Mouse (Mus musculus): ENCODE results near the gene Slc25a45. TPM values are rescaled to one million over a fixed set of nuclear protein-coding genes. Genes with fewer than 3 reads are reported as not detected.
"Not testable (repeated sequence)": the region's sequence is repeated elsewhere in the genome, so short reads cannot be mapped to it uniquely, and the experiment has no call there.

Slc25a45 gene
- total RNA-seq, 4 experiments from 2014 or later = 12.8 to 21.7 (median 17.5) TPM

DNA sequence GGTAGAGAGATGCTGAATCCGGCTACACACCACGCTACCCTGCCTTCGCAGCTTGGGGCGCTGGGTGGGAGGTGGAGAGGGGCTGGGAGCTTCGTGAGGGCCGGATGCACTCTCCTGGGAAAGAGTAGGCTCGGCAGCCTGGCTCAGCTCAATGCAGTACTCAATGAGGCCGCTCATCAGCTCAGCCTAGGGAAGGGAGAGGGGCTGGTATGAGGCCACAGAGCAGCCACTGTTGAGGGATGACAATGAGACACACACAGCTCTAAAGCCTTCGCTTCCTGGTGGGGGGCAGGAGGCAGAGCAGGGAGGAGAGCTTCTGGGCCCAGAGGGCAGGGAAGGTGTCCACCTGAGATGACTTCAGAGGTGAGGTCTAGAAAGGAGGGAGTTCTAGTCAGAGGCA is 21.0 kb upstream of the Slc25a45 start:
- no peak for DNase-seq

DNA sequence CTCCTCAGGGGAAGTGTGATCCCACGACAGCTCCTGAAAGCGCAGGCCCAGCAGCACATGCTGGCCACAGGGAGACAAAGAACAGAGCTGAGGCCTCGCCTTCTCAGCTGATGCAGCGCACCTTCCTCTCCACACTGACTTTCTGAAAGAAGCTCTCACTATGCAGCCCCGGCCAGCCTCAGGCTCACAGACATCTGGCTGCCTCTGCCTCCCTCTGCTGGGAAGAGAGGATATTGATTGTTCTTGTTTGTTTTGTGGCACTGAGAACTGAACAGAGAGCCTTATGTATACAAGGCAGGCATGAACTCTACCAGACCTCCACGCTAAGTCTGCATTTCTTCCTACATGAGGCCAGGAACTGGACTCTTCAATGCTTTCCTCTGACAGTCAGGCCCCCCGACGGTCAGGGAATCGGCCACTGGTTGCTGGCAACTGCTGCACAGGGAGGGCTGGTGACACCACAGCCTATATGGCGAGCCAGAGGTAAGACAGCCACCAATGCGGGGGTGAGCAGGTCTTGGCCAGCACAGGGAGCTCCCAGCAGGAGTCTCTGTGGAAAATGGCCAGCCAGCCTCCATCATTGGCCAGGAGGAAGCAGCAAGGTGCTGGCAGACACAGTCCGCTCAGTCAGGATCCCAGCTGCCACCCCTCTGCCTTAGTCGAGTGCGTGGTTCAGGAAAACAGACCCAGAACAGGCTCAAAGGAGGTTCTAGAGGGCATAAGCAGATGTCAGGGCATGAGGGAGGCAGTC is 15.1 kb upstream of the Slc25a45 start:
- DNase-seq = no peak

DNA sequence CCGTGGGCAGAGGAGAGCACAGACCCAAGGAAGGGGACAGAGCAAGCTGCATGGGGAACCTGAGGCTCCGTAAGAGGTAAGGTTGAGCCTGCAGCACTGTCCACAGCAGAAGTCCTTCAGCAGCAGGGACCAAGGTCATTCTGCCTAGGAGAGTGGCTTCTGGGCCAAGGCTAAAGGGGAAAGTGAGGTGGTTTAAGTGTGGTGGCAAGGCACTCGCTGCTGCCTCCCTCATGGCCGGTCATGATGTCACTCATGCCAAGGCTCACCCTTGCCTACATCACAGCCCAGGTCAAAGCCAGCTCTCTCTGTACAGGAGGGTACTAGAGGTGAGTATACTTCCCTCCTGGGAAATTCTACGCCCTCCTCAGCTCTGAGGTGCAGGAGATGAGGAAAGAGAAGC is 13.8 kb upstream of the Slc25a45 start:
- no peak for DNase-seq

DNA sequence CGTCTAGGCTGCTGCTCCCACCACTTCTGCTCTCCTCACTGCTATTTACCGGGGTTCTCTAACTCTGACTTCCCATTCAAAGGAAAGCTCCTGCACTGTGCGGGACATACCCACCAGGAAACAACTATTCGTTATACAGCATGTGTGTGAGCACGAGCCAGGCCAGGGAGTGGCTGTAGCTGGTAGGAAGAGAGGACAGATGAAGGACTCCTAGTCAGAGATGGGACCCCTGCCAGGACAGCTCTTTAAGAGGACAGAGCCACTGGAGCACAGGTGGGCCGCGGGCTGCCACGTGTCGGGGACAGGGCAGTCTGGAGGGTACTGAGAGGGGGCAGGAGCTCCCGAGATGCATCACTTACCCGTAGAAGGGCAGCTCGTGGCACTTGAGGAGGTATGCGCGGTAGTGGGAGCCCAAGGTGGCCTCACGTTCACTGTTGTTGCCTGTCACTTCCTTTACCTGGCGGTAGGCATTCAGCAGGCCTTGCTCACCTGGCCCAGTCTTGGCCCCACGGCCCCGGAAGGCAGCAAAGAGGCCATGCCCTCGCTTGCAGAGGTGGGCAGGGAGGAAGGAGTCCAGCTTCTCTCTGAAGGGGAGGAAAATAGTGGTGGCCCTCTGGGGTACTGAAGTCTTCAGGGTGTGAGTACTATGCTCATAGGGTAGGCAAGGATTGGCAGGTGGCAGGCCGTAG is 12.8 kb upstream of the Slc25a45 start:
- DNase-seq = no peak

DNA sequence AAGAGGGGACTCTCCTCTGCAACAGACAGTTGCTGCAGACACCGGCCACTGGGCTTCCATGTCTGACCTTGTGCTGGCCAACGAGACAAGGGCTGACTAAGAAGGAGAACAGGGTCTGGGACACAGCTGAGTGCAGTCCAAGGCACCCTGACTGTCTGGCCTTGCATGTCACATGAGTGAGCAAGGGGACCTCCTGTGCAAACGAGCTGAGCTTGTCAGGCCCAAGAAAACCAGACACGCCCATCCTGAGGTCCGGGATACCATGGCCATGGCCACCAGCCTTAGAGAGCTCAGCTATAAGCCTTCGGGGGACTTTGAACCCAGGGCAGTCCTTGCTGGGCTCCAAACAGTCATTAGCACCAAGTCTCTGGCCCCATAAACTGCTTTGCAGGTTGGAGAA is 9.5 kb upstream of the Slc25a45 start:
- DNase-seq = peak; percentile 72

DNA sequence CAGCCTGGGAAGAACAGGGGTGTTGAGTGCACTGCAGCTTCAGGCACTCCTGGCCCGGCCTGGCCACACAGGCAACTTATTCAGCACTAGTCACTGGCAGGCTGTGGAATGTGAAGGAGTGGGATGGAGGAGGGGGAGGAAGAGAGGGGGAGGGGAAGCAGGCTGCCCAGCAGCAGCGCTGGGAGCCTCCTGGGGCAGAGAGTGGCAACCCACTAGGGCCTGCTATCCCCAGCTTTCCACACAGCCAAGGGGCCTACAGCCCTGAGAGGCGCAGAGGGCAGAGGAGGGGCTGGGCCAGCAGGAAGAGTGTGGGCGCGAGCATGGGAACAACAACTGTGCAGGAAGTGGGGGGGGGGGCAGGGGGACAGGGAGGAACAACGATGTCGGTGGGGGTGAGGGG is 6.3 kb upstream of the Slc25a45 start:
- no peak for DNase-seq

DNA sequence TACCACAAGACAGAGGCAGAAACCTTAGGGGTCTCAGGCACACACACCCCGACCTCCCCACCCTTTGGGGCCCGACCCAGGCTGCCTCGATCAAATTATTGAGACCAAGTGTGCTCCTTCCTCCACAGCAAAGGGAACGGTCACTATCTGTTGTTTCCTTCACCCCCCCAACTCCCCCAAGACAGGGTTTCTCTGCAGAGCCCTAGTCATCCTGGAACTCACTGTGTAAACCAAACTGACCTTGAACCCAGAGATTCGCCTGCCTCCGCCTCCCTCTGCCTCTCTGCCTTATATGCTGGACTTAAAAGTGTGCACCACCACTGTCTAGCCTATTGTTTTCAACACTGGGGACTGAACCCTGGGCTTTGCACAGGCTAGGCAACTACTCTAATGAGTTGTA is 5.9 kb upstream of the Slc25a45 start:
- DNase-seq = no peak

DNA sequence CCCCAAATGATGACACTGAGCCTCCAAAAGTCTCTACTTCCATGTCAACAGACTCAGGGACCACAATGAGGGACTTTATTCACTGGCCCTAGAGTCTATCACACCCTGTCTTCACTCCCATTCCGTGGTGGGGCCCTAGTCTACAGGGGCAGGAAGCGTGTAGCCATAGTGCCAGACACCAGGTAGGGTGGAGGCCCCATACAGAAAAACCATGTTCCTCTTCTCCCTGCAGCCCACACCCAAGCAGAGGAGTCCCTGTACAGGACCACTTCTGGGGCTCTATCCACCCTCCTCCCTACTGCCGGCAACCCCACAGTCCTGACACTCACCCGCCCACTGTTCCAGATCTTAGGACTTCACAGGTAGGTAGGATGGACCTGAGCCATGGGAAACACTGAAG is 5.1 kb upstream of the Slc25a45 start:
- no peak for DNase-seq

DNA sequence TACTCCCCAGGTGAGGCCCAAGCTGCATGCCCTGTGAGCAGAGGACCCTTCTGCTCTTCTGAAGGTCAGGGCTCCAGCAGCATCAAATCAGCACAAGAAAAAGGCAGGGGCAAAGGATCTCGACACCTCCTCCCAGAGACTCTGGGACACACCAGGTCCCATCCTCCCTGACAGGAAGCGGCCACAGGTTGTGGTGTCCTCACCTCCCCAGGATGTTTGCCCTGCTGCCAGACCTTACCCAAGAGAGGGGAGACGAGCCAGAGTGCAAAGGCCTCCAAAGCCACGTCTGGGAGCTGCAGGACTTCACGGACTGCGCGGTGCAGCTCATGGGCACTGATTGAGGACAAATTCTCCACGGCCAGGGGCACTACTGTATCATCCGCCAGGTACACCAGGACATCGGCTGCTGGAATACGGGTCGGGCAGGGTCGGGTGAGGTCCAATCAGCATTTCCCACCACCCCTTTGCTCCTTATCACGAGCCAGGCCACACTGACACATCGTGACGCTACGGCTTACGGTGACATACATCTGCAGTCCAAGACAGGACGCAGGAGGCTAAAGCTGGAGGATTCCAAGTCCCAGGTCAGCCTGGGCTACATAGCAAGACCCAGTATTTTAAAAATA is 4.6 kb upstream of the Slc25a45 start:
- DNase-seq = no peak

DNA sequence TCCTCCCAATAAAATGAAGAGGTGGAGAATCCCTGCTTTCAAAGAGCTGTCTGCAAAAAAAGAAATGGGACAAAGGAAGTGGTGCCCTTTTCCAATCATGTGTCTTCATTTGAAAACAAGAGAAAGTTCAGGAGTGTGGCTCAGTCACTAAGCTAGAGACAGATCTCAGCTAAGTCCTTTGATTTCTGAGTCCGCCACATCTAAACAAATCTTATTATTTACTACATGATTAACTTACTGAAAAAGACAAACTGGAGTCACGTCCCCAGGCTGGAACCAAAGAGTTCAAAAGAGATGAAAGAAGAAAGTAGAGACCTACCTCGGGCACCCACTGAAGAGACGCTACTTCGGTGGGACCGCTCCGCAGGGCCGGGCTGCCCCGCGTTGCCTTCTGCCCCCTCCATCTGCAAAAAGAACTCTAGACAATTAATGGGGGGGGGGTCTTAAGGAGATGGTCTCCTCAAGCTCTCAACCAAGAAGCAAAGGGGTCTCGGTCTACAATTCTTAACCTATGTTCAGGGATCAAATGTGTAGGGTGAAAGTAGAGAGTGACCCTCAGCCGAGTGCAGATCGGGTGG is 3.1 kb upstream of the Slc25a45 start:
- no peak for DNase-seq

DNA sequence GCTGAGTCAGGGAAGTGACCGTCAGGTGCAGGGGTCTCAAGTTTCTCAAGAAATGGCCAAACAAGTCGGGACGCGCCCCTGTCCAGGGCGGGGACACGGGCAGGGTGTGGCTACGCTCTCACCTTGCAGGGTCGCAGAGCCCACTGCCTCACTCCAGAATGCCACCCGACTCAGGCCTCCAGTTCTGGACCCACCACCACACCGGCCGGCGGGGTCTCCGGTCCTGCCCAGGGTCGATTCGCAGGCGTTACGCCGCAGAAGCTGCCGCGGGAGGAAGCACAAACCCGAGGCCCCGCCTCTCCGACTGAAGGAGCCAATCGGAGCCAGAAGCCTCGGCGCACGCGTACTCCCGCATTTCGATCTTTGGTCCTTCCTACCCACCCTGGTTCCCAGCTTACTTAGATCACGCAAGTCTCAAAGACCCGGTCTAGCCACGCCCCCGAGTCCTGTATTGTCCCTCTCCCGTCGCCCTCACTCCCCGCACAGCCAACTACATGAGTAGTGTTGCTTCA is 2.6 kb upstream of the Slc25a45 start, which contains the start of gene Frmd8:
TSS of gene Frmd8 (minus strand) at position 306 of the 512 bp plus-strand sequence.
- DNase-seq = peak; percentile 92

DNA sequence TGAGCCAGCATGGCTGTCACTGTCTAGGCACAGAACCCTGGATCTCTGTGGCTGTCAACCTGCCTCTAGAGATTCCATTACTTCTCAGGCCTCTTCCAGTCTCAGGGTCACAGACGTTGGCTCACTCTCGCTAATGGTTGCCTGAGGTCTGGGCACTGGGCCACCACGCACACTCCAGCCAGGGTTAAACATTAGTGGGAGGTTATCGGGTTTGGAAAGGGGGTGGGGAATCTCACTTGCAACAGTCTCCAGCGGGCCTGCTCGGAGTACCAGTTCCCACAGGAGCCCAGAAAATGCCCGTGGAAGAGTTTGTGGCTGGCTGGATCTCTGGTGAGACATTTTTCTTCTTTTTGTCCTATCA is 734 bp downstream of the Slc25a45 start:
- DNase-seq = peak; percentile 91

DNA sequence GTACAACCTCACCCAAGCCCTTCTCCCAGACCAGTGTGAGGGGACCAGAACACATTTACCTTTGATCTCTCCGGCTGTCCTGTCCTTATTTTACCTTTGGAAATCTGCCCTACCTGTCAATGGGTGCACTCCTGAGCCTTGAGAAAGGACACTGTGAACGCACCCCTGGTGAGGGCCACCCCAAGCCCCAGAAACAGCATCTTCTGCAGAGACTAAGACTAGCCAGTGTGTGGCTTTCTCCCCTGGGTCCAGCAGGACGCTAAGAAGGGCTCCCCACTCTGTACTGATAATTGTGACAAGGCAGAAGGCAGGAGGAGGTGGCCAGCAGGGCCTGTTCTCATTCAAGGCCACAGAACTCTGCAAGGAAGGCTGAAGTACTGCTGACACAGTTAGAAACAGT is 1.3 kb downstream of the Slc25a45 start:
- DNase-seq = no peak

DNA sequence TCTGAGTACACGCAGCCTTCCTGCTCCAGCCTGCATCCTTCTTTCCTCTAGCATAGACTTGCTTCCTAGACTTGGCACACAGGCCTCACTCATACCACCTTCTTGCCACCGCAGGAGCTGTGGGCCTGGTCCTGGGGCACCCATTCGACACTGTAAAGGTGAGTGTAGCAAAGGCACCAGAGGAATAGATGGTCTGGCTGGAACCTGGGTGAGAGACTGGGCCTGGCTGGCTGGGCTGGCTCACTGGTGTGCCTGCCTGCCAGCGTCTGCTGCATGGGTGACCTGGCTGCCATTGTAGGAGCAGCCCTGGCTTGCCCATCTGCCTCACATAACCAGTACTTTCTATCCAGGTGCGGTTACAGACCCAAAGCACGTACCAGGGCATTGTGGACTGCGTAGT is 2.1 kb downstream of the Slc25a45 start:
- no peak for DNase-seq

DNA sequence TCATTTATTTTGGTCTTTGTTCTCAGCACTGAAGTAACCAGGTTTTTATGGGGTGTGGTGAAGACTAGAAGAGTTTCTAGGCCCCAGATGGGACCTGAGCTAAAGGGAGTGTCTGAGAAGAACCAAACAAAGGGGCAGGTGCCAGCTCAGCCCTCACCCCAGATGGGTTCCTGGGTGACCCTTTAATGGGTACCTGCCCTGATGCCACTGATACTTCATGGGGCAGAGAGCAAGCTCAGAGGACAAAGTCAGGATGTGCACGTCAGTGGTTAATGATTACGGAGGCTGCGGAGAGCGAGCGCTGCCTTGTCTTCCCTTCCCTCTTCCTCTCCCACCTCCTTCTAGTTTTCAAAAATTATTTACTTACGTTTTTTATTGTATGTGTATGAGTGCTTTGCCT is 3.5 kb downstream of the Slc25a45 start:
- no peak for DNase-seq

DNA sequence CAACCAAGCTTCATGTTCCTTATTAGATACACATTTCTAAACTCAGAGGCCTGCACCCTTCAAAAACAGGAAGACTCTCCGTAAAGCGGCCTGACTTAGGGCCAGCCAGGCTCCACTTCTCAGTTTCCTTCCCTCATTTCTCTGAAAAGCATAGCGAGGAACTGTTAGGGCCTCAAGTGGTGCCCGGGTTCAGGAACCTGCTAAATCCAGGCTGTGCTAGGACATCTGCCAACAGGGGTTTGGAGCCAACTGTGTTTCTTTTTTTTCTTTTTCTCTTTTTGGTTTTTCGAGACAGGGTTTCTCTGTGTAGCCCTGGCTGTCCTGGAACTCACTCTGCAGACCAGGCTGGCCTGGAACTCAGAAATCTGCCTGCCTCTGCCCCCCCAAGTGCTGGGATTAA is 4.5 kb downstream of the Slc25a45 start:
- DNase-seq = not testable (repeated sequence)

DNA sequence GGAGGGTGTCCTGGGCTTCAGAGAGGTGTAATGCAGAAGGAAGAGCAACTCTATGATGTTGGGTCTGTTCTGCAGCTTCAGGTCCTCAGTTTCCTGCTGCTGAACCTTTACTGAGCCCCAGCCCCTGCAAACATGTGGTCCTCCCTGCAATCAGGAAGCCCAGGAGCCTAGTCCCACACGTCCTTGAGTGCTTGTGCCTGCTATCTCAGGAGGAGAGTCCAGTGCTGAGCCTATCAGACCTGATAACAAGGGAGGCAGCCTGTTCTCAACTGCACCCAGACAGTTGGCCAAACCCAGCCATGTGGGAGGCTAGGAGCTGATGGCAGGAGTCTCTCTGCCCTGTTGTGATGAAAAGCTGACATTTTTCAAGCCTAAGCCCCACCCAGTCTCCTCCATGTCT is 6.3 kb downstream of the Slc25a45 start:
- DNase-seq = no peak

DNA sequence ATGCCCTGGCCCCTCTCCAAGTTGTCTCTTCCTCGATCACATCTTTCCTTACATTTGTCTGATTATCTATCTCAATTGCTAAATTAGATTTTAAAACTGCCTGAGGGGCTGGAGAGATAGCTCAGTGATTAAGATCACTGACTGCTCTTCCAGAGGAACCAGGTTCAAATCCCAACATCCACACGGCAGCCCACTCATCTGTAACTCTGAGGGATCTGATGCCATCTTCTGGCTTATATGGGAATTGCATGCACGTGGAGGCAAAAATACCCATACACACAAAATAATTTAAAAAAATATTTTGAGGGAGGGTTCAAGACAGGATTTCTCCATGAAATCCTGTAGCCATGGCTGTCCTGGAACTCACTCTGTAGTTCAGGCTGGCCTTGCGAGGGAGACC is 8.2 kb downstream of the Slc25a45 start:
- no peak for DNase-seq

DNA sequence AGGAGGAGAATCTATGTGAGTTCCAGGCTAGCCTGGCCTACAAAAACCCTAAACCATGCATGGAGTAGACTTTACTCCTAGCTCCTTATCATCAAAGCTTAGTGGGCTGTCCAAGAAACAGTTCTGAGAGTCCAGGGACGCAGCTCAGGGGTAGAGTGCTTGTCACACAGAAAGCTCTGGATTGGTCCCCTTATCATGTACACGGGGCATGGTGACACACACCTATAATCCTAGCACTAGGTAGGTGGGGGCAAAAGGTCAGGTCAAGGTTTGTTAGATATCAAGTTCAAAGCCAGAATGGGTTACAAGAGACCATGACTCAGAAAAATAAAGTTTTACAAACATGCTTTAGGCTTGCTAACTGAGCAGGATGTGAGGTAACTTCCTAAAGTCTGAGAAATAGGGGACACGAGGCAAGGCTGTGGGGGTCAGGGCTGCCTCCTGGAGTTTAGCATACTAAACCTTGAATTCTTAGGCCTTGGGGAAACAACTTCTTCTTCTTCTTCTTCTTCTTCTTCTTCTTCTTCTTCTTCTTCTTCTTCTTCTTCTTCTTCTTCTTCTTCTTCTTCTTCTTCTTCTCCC is 9.7 kb downstream of the Slc25a45 start:
- DNase-seq = no peak

DNA sequence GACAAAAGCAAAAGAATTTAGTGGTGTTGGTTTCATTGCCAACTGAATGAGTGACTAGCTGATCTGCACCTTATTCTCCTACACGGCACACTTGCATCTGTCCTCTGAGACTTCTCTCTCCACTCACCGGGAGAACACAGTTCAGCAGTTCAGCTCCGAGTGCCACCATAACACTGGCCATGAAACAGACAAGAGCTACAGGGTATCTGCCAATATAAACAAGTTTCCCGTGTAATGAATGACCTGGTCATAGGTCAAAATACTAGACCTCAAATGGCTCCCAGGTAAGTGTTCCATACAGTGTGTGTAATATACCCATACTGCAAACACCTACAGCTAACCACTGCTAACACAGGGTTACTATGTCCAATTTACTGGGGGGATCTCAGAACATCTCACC is 11.6 kb downstream of the Slc25a45 start:
- DNase-seq = no peak

DNA sequence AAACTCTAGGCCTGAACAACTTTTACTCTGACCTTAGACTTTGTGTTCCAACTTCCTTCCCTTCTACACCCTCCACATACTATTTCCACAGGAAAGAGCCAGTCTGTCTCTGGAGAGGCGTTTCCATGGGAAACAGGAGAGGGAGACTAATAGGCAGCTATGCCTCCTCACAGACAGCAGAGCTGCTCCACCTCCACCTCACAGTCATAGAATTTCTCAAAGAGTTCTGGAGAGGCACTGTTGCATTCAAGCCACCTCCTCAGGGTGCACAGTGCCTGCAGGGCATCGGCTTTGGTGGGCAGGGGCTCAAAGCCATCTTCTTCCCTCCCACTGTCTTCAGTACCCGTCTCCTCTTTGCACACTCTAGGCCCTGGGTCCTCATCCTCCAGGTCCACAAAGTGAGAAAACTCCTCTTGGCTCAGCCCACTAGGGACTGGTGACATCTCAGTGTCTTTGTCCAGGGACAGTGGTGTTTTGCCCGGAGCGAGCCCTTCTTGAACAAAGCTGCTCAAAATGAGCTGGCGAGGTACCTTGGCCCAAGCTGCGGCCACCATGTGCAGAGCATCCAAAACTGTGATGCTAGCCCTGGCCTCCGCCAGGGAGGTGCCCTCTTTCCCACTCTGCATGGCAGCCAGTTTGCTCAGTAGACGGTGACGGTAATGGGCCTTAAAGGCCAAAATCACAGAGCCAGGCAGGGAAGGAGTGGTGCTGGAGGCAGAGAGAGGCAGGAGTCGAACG is 14.1 kb downstream of the Slc25a45 start:
- DNase-seq = no peak

DNA sequence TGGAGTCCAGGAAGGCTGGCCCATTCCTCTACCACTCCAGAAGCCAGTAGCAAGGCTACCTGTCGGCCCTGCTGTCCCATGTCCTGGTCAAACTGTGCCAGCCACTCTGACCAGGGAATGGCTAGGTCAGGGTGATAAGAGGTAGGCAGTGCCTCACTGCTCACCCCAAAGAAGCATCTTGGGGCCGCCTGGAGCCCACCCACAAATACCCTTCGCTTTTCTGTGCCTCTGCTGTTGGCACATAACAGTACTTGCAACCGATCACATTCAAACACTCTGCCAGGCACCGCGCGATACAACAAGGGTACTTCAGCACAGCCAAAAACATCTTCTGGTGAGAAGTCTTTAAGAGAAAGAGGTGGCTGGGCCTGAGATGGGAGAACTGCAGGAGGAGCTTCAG is 14.7 kb downstream of the Slc25a45 start:
- DNase-seq = no peak
